Mouse (Mus musculus) 416B (cell line): ENCODE measurements at regions not wholly inside any gene's neighbourhood (a gene's known extent, or its start where the extent isn't known, plus 50 kb on each side); places are given as distances from the start of the nearest gene placed in this dataset.

Source experiments
- DNase-seq: peaks from one replicate; pipeline ENCODE4 v3.0.0; 2011; ENCODE audit warnings: low read depth

GRCm38 (mm10) chr1:30362072-30362769 lies 511.5 kb downstream of the Phf3 start:
- no peak for DNase-seq

- no peak for DNase-seq
Observed at GRCm38 (mm10) chr1:30320657-30321262, 553.0 kb downstream of the Phf3 start.

- DNase-seq, result no peak
Observed at GRCm38 (mm10) chr1:30318195-30318594, 555.5 kb downstream of the Phf3 start.

- no peak for DNase-seq
Observed at GRCm38 (mm10) chr1:30289073-30289472, 584.6 kb downstream of the Phf3 start.

GRCm38 (mm10) chr1:30262418-30262817 lies 611.3 kb downstream of the Phf3 start:
- DNase-seq, result no peak

- peak; percentile 25 for DNase-seq
Observed at GRCm38 (mm10) chr1:30259547-30259946, 614.2 kb downstream of the Phf3 start.

GRCm38 (mm10) chr1:30216764-30217348 lies 656.9 kb downstream of the Phf3 start:
- no peak for DNase-seq

- DNase-seq, result no peak
Observed at GRCm38 (mm10) chr1:30204608-30205262, 669.0 kb downstream of the Phf3 start.

- no peak for DNase-seq
Observed at GRCm38 (mm10) chr1:30176225-30176624, 697.5 kb downstream of the Phf3 start.

GRCm38 (mm10) chr1:30144997-30145396 lies 728.7 kb downstream of the Phf3 start:
- peak; percentile 10 for DNase-seq

- no peak for DNase-seq
Observed at GRCm38 (mm10) chr1:30114186-30114585, 759.5 kb downstream of the Phf3 start.
